Mouse (Mus musculus) spleen, adult 2 months (tissue): Measurements from ENCODE around the gene Gm10406.
"Not testable (repeated sequence)": the region's sequence is repeated elsewhere in the genome, so short reads cannot be mapped to it uniquely, and the experiment has no call there.

ENCODE experiments used
- CTCF ChIP-seq: fragments of 200-500 bp; IDR thresholded peaks from 2 replicates; pipeline ENCODE4 v1.5.1; 2011; ENCODE audit warnings: mild to moderate bottlenecking, inconsistent platforms; ENCODE audit not compliant: insufficient read depth, insufficient read length, insufficient replicate concordance; ENCODE audit errors: extremely low read depth
- POLR2A ChIP-seq: fragments of 200-500 bp; IDR thresholded peaks from 2 replicates; pipeline ENCODE4 v1.6.1; 2011; ENCODE audit warnings: low read depth, low read length, inconsistent platforms

DNA sequence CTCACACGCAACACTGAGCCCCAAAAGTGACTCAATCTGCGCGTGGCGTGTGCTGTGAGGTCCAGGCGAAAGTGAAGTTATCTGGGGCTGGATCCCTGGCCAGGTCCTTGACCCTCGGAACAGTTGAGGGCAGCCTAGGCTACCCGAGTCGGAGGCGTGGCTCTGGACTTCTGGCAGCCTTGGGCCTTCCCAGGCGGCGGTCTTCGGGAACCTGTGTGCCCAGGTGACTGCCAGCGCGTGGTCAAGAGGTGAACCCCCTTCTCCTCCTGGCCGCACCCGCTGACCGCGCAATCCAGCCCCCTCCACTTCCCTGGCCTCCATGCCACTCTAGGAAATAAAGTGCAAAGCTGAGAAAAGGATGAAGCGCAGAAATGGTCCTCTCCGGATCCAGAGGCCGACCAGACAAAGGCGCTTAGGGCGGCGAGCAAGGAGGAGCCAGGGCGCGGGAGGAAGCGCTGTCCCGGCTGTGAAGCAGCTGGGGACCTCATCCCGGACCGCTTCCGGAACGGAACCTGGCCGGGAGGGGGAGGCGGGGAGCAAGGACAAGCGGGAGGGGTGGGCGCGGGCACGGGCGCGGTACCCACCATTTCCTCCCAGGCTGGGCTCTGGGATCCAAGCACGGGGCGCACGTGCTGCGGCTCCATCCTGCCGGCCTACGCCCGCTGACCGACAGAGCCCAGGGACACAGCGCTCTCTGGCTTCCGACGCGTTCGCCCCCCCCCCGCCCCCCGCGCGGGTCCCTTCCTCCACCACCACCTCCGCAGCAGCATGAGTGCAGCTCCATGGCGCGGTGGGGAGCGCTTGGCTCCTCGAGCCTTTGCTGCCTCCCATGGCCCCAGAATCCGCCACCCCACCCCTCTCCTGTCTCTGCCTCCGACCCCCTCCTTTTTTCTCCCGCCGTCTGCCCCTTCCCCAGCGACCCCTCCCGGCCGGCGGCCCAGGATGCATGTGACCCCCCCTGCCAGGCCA, at the start of gene Gm10406:
- not testable (repeated sequence) for TF ChIP-seq CTCF, POLR2A
